Mouse (Mus musculus) lung, postnatal 0 days (tissue): Measurements from ENCODE around the gene Ankrd10. TPM values are rescaled to one million over a fixed set of nuclear protein-coding genes. Genes with fewer than 3 reads are reported as not detected.
A peak's percentile ranks its signal among the peaks of the same experiment; 100 is the strongest.

ENCODE experiments used
- ATAC-seq: fragments of 200-750 bp; cut with Nextera tagmentation; 2 replicates; pipeline ENCODE4 v1.8.0; 2017; ENCODE audit warnings: moderate library complexity
- DNase-seq: peaks from one replicate; pipeline ENCODE4 v3.0.0-alpha.2; 2016; ENCODE audit warnings: low spot score
- H3K27ac ChIP-seq: fragments of 300-500 bp; sonication (generic); 2 replicates; pipeline ENCODE4 v1.5.1; 2014; ENCODE audit warnings: antibody characterized with exemption, mild to moderate bottlenecking, low read length, mixed read lengths
- H3K27me3 ChIP-seq: fragments of 300-500 bp; sonication (generic); replicated peaks from 2 replicates; pipeline ENCODE4 v1.6.1; 2014; ENCODE audit warnings: low read length, mixed read lengths; ENCODE audit not compliant: insufficient read depth
- H3K36me3 ChIP-seq: fragments of 300-500 bp; sonication (generic); 2 replicates; pipeline ENCODE4 v1.6.1; 2014; ENCODE audit warnings: low read length, mixed read lengths; ENCODE audit not compliant: insufficient read depth
- H3K4me1 ChIP-seq: fragments of 300-500 bp; sonication (generic); 2 replicates; pipeline ENCODE4 v1.6.1; 2014; ENCODE audit warnings: antibody characterized with exemption, low read depth, low read length, mixed read lengths; ENCODE audit not compliant: insufficient read depth
- H3K4me2 ChIP-seq: fragments of 300-500 bp; sonication (generic); replicated peaks from 2 replicates; pipeline ENCODE4 v1.6.1; 2014; ENCODE audit warnings: low read depth, mild to moderate bottlenecking, low read length, moderate library complexity, mixed read lengths
- H3K4me3 ChIP-seq: fragments of 300-500 bp; sonication (generic); 2 replicates; pipeline ENCODE4 v1.5.1; 2014; ENCODE audit warnings: low read depth, low read length
- H3K9ac ChIP-seq: fragments of 300-500 bp; sonication (generic); replicated peaks from 2 replicates; pipeline ENCODE4 v1.6.1; 2014; ENCODE audit warnings: low read depth, mild to moderate bottlenecking
- H3K9me3 ChIP-seq: fragments of 300-500 bp; sonication (generic); 2 replicates; pipeline ENCODE4 v1.6.1; 2016; ENCODE audit warnings: low read length, mixed read lengths
- CTCF ChIP-seq: IDR thresholded peaks from 2 replicates; pipeline ENCODE4 v1.5.1; 2016; ENCODE audit warnings: antibody characterized with exemption, mild to moderate bottlenecking
- EP300 ChIP-seq: IDR thresholded peaks from 2 replicates; pipeline ENCODE4 v1.6.1; 2016; ENCODE audit warnings: antibody characterized with exemption, mild to moderate bottlenecking, control low read depth
- WGBS: fragments of 180-500 bp; shearing (Covaris S2); extraction: QIAGEN DNeasy Blood & Tissue Kit; methylation state at CpG from one replicate; pipeline ENCODE4 v1.1.7; 2014; 5-methylcytosine and 5-hydroxymethylcytosine counted together
- polyA plus RNA-seq: library from polyadenylated mRNA; unstranded; fragments of >200 nt; fragmentation: Nextera tagmentation; extraction: Ambion mirVana; gene quantifications from 2 replicates; pipeline ENCODE4 v1.2.1, GENCODE M21; 2015

Ankrd10 gene
- polyA plus RNA-seq, 1 experiment from 2014 or later, result 38.9 TPM

GRCm38 (mm10) chr8:11619091-11619490 is 16.5 kb downstream of the Ankrd10 start:
- H3K4me2 ChIP-seq, result no peak overlapping the region
- no peak for ATAC-seq
- no peak overlapping the region for H3K9ac ChIP-seq
- H3K4me3 ChIP-seq, result no peak overlapping the region
- H3K27ac ChIP-seq, result no peak overlapping the region
- peaks cover 29% of the 10 kb centered on the region for H3K36me3 ChIP-seq
- no peaks in the 10 kb centered on the region for H3K4me1 ChIP-seq
- DNase-seq, result no peak
- H3K9me3 ChIP-seq, result no peaks in the 10 kb centered on the region
- TF ChIP-seq CTCF (no peak), EP300 (no peak)
- H3K27me3 ChIP-seq, result no peaks in the 10 kb centered on the region
- WGBS, result 85% methylated on average over 3 of the region's 3 CpGs

DNA sequence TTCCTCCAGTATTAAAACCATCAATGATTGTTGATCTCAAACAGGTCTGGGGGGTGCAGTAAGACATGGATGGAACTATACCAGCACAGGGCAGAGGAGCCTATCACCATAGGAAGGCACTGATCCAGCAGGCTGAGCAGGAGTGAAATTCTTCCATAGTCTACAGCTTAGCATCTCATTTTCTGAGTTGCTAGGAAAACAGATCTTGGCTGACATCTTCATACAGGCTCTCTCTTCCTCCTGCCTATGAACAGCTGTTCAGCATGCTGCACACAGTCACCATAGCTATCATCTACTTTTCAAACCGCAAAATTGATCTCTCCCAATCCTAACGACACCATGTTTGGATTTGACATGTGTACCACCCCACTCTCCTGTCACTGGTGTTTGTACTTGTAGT is 17.5 kb downstream of the Ankrd10 start:
- H3K36me3 ChIP-seq, result peaks cover 31% of the 10 kb centered on the region
- 90% methylated on average over 2 of the region's 2 CpGs for WGBS
- no peaks in the 10 kb centered on the region for H3K4me1 ChIP-seq
- ATAC-seq (no peak), DNase-seq (no peak)
- H3K4me2 ChIP-seq, result no peak overlapping the region
- H3K27me3 ChIP-seq, result no peaks in the 10 kb centered on the region
- no peak overlapping the region for H3K9ac ChIP-seq
- TF ChIP-seq CTCF, result no peak
- TF ChIP-seq EP300, result no peak
- no peaks in the 10 kb centered on the region for H3K9me3 ChIP-seq
- no peak overlapping the region for H3K4me3 ChIP-seq
- H3K27ac ChIP-seq, result no peak overlapping the region

DNA sequence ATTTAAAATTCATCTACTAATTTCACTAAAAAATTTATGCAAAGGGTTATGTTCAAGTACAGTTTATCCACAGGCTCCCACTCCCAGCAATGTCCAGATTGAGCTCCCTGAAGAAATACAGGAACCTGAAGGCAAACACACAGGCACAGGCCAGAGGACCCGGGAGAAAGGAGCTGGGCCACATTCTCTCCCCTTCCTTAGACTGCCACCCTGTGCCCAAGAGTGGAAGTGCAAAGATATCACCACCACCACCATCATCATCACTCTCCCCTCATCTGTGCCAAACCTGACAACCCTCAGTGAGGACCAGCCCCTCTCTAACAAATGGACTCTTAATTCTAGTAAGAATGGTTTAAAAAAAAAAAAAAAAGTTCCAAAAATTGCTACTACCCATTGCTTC is 19.3 kb downstream of the Ankrd10 start:
- Histone ChIP-seq H3K4me2 (no peak overlapping the region), H3K9ac (no peak overlapping the region), H3K27ac (no peak overlapping the region), H3K4me3 (no peak overlapping the region), H3K27me3 (no peaks in the 10 kb centered on the region), H3K36me3 (peaks cover 43% of the 10 kb centered on the region), H3K4me1 (no peaks in the 10 kb centered on the region), H3K9me3 (no peaks in the 10 kb centered on the region)
- peak; percentile 88 for TF ChIP-seq CTCF
- TF ChIP-seq EP300, result no peak
- 6% methylated on average over 1 of the region's 1 CpGs for WGBS
- peak; percentile 50 for ATAC-seq
- peak; percentile 58 for DNase-seq

DNA sequence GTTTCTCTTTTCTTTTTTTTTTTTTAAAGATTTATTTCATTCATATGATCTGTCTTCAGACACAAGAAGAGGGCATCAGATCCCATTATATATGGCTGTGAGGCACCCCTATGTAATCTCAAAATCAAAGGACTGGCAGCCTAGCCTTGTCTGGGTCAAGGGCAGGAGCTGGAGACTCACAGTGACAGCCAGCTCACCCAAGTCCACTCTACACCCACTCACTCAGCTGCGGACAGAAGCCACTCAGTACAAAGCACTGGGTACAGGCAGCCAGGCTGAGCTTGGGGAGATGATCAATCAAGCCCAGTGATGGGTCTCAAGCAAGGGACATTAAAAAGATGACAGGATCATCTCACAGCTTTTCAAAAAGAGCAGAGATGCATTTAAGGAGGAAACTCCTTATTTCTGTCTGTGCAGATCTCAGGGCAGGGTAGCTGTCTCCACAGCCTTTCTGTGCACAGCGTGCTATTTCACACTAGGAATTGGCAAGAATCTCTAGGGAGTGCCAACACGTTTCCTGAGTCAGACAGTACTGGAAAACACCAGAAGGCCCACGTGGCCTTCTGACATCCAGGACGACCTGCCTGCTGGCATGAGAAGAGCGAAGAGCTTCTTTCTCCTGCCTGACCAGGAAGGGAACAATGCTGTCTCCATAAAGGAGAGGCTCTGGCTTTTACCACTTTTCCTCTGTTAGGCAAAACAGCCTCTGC is 21.3 kb downstream of the Ankrd10 start:
- ATAC-seq (no peak), DNase-seq (no peak)
- TF ChIP-seq CTCF, result no peak
- TF ChIP-seq EP300, result no peak
- Histone ChIP-seq H3K36me3 (peaks cover 34% of the 10 kb centered on the region; the same call in 1 of the 2 replicates), H3K4me1 (no peaks in the 10 kb centered on the region), H3K9ac (no peak overlapping the region), H3K9me3 (no peaks in the 10 kb centered on the region), H3K27ac (no peak overlapping the region), H3K27me3 (no peaks in the 10 kb centered on the region), H3K4me3 (no peak overlapping the region), H3K4me2 (no peak overlapping the region)
- WGBS, result 74% methylated on average over 6 of the region's 6 CpGs

- Histone ChIP-seq H3K4me2 (no peak overlapping the region), H3K4me1 (no peaks in the 10 kb centered on the region), H3K9ac (no peak overlapping the region), H3K27me3 (no peaks in the 10 kb centered on the region), H3K27ac (no peak overlapping the region), H3K9me3 (no peaks in the 10 kb centered on the region), H3K4me3 (no peak overlapping the region), H3K36me3 (peaks cover 17% of the 10 kb centered on the region; the same call in 1 of the 2 replicates)
- DNase-seq (no peak), ATAC-seq (no peak)
- TF ChIP-seq EP300 (no peak), CTCF (no peak)
- WGBS, result 95% methylated on average over 9 of the region's 9 CpGs
These were observed 26.7 kb downstream of the Ankrd10 start for GRCm38 (mm10) chr8:11608848-11609247.

- no peak overlapping the region for H3K27ac ChIP-seq
- H3K9ac ChIP-seq, result no peak overlapping the region
- H3K4me3 ChIP-seq, result no peak overlapping the region
- no peaks in the 10 kb centered on the region for H3K27me3 ChIP-seq
- no peaks in the 10 kb centered on the region for H3K36me3 ChIP-seq
- WGBS, result 37% methylated on average over 14 of the region's 14 CpGs
- DNase-seq, result peak; percentile 83
- no peaks in the 10 kb centered on the region for H3K9me3 ChIP-seq
- H3K4me2 ChIP-seq, result no peak overlapping the region
- no peaks in the 10 kb centered on the region for H3K4me1 ChIP-seq
- peak; percentile 74 for ATAC-seq
- TF ChIP-seq CTCF (peak; percentile 89), EP300 (no peak)
These were observed 33.4 kb downstream of the Ankrd10 start for GRCm38 (mm10) chr8:11602006-11602680.
